8 mouse cellular contexts compared by ENCODE assay signal in genomic region chrX:53231965-53232364, GRCm38 (mm10). TPM values are rescaled to one million over a fixed set of nuclear protein-coding genes. Genes with fewer than 3 reads are reported as not detected.
DNase-seq lines count a peak whose midpoint lies in the region; ATAC-seq lines count a peak whose summit lies in the region.
"Had no signal": no experiment of that assay in that cellular context is flagged by ENCODE, and none has a peak within 500 bp of the region (broad histone marks: within the 10 kb centered on the region; RNA-seq: fewer than 3 reads in every experiment).

No protein-coding gene starts in this region.

- H3K9me3 ChIP-seq in forebrain, embryonic 12.5 days, result no peaks in the 10 kb centered on the region
- no peaks in the 10 kb centered on the region for H3K9me3 ChIP-seq in hindbrain, embryonic 15.5 days

- peak overlapping the region; percentile 17; the same call in 1 of the 2 replicates for H3K4me3 ChIP-seq in forebrain, embryonic 12.5 days (replicated peaks)
- peak overlapping the region; percentile 33 for H3K4me3 ChIP-seq in hindbrain, embryonic 15.5 days

- ATAC-seq in forebrain, embryonic 12.5 days (ENCODE audit: low FRiP score), result no peak
- ATAC-seq in hindbrain, embryonic 15.5 days (ENCODE audit: low FRiP score, low read depth), result peak; percentile 42; the same call in 1 of the 2 replicates

- no peak overlapping the region for H3K27ac ChIP-seq in forebrain, embryonic 12.5 days
- H3K27ac ChIP-seq in hindbrain, embryonic 15.5 days (replicated peaks), result no peak overlapping the region
- H3K27ac ChIP-seq: macrophage had no signal

- peak; percentile 40 for DNase-seq in left cerebral cortex, postnatal 4 days
- DNase-seq in left cerebral cortex, adult 8-10 months (ENCODE audit: low spot score in 2 of 2), result no peak
- peak; percentile 37 for DNase-seq in lung, postnatal 14 days
- DNase-seq in c-Kit-positive CD71-positive TER-119-positive erythroid progenitor cells, embryonic 14.5 days (ENCODE audit: low spot score), result no peak
- no peak for DNase-seq in frontal cortex, postnatal 10 days (ENCODE audit: low spot score in 2 of 2)

- no peaks in the 10 kb centered on the region for H3K36me3 ChIP-seq in forebrain, embryonic 12.5 days (replicated peaks)
- no peaks in the 10 kb centered on the region for H3K36me3 ChIP-seq in hindbrain, embryonic 15.5 days

- no peak overlapping the region for H3K9ac ChIP-seq in forebrain, embryonic 12.5 days
- 0 out of 2 replicates have a peak overlapping the region, but pooled peaks have one; percentile 27 for H3K9ac ChIP-seq in hindbrain, embryonic 15.5 days

- WGBS in forebrain, embryonic 12.5 days, result 41% methylated on average over 13 of the region's 13 CpGs
- 31% methylated on average over 13 of the region's 13 CpGs for WGBS in hindbrain, embryonic 15.5 days

- H3K4me1 ChIP-seq in forebrain, embryonic 12.5 days, result no peaks in the 10 kb centered on the region
- no peaks in the 10 kb centered on the region for H3K4me1 ChIP-seq in hindbrain, embryonic 15.5 days (replicated peaks)

- intact Hi-C loops in left cerebral cortex, postnatal 4 days (cut with DNase I), result no loop called here

- no peaks in the 10 kb centered on the region for H3K27me3 ChIP-seq in forebrain, embryonic 12.5 days
- H3K27me3 ChIP-seq in hindbrain, embryonic 15.5 days, result no peaks in the 10 kb centered on the region

- H3K4me2 ChIP-seq in forebrain, embryonic 12.5 days, result peak overlapping the region; percentile 46
- H3K4me2 ChIP-seq in hindbrain, embryonic 15.5 days, result peak overlapping the region; percentile 54

RNA-seq across cellular contexts. Expression of gene Plac1, which starts 7.9 kb away (rescaled TPM):
- not detected for total RNA-seq in left cerebral cortex, postnatal 4 days (2021)
- not detected for total RNA-seq in left cerebral cortex, adult 8-10 months (2022)
- polyA plus RNA-seq in forebrain, embryonic 12.5 days (2016; fragmentation: Nextera tagmentation; extraction: Ambion mirVana), result 0.97 and 1.1 TPM in 2 replicates
- polyA plus RNA-seq in hindbrain, embryonic 15.5 days (2015; fragmentation: Nextera tagmentation; extraction: Ambion mirVana), result 0.53 and 0.58 TPM in 2 replicates
- polyA plus RNA-seq: macrophage had no signal

RNA-seq across cellular contexts. Expression of gene Fam122b, which starts 37.6 kb away (rescaled TPM):
- 1 to 10 TPM; 2.1 to 3.7 TPM for total RNA-seq in left cerebral cortex, postnatal 4 days (2021)
- total RNA-seq in left cerebral cortex, adult 8-10 months (2022), result 1 to 10 TPM; 4.5 to 7.5 (median 5.5) TPM
- polyA plus RNA-seq in forebrain, embryonic 12.5 days (2016; fragmentation: Nextera tagmentation; extraction: Ambion mirVana), result 7.0 and 7.6 TPM in 2 replicates
- polyA plus RNA-seq in hindbrain, embryonic 15.5 days (2015; fragmentation: Nextera tagmentation; extraction: Ambion mirVana), result 3.5 and 3.7 TPM in 2 replicates

RNA-seq across cellular contexts. Expression of gene Fam122c, which starts 41.3 kb away (rescaled TPM):
- not detected for total RNA-seq in left cerebral cortex, postnatal 4 days (2021)
- total RNA-seq in left cerebral cortex, adult 8-10 months (2022), result not detected
- polyA plus RNA-seq in forebrain, embryonic 12.5 days (2016; fragmentation: Nextera tagmentation; extraction: Ambion mirVana), result not detected in 2 replicates
- polyA plus RNA-seq in hindbrain, embryonic 15.5 days (2015; fragmentation: Nextera tagmentation; extraction: Ambion mirVana), result not detected in 2 replicates
- polyA plus RNA-seq: macrophage had no signal

Comparison
In these comparisons a context has a peak if more than half of its experiments do, and no peak if none do; other contexts are left out.
1. DNase-seq: peak in left cerebral cortex, postnatal 4 days (single experiment) and lung, postnatal 14 days (single experiment); none in left cerebral cortex, adult 8-10 months (0 of 2), c-Kit-positive CD71-positive TER-119-positive erythroid progenitor cells, embryonic 14.5 days (single experiment) and frontal cortex, postnatal 10 days (0 of 2).